Mouse (Mus musculus): ENCODE measurements at regions not wholly inside any gene's neighbourhood (a gene's known extent, or its start where the extent isn't known, plus 50 kb on each side); places are given as distances from the start of the nearest gene placed in this dataset.

DNA sequence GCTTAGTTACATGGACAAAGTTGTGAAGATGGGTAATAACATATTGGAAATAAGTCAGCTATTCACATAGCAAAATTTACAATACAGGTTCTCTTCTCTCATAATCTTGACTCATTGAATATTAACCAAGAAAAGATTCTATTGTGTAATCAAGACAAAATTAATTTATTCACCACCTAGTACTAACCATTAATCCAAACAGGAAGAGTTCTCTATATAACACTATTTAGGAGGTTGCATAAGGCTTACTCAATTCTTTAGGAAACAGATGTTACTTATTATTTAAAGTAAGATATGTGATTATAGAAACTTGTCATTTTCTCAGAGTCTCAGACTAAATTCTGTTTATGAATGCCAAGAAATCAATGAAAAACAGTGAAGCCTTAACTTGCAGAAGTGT is 600.4 kb upstream of the Tusc1 start:
- DNase-seq (ENCODE audit: low spot score in 2 of 2), result no peak

DNA sequence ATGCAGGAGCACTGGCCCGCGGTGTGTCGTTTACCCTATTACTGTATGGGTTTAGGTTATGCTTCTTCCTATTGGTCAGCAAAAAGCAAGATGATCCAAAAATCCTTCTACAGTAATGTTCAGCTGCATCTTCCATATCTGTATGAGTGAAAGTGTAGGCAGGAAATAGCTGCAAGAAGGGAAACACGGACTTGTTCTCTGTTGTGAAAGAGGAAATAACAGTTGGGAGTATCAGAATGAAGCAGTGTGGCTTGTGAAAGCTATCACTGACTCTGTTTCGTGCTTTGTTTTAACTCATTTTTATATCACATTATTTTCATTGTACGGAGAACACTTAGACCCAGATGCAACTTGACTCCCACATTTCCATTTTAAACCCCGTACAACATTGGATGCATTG is 591.8 kb upstream of the Tusc1 start:
- no peak for DNase-seq (ENCODE audit: low spot score in 2 of 2)

DNA sequence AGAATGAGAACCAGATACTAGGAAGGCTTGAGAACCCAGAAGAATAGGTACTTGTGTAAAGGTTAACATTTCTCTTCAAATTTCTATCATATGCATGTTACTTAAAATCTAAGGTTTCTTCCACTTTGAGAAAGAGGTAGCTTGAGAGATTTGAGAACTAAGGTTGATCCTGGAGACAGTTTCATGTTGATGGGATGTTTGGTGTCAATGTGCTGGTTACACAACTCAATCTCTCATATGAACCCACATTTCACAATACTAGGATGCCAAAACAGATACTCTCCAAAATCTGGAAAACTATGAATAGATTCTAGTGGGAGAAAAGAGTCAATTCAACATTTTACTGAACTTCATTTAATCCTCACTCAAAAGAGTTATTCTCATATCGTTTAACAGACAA is 589.1 kb upstream of the Tusc1 start:
- no peak for DNase-seq (ENCODE audit: low spot score in 2 of 2)

DNA sequence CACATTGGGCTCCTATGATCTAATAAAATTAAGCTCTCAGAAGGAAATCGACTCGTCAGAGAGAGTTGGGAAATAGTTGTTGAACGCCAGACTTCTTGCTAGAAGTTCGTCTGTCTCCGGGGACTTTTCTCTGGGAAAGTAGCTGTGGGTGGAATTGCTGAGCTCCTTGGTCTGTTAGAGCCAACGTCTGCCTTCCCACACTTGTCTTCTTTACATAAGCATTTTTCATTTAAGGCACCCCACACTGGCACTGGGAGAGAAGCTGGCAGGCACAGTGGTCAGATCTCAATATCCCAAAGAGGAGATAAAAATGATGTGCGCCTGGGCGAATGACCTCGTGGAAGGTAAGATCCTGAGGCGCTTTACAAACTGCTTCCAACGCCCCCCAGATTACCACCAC is 551.3 kb upstream of the Tusc1 start:
- DNase-seq (ENCODE audit: low spot score in 2 of 2), result no peak

DNA sequence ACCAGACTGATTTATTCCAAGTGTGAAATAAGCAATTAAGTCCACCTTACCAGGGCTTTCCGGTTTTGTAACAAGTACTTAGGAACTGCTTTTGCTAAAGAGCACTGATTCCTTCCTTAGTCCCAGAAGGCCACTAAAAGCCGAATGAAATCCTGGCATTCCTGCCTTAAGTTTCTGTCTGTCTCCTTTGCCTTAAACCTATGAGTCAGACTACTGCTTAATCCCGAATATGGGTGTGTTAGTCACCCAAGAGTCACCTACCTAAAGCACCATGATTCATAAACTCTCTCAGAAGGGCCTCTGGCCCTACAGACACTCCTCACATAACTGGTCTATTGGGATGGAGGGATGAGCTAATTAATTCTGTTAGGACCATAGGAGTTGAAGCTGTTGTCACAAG is 546.0 kb upstream of the Tusc1 start:
- no peak for DNase-seq (ENCODE audit: low spot score in 2 of 2)

DNA sequence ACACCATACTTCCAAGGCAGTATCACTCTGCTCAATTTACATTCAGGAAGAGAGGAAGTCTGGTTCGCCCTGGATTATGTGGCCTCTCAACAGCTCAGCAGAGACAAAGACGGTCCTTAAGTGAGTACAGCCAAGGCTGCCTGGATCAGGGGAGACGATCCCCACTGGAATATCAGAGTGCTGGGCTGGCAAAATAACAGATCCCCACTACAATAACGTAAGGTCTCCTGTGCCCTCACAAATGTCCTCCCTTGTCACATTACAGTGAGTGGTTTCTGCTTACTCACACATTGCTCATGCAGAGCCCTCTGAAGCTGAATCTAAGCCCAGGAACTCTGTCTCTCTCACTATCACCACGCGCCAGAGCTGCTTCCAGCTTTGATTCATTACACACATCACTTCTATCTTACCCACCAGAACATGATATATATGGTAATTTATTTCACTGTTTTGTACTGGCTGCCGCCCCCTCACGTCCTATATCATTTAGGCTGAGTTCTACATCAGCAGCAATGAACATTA is 544.1 kb upstream of the Tusc1 start:
- DNase-seq (ENCODE audit: low spot score in 2 of 2), result no peak

DNA sequence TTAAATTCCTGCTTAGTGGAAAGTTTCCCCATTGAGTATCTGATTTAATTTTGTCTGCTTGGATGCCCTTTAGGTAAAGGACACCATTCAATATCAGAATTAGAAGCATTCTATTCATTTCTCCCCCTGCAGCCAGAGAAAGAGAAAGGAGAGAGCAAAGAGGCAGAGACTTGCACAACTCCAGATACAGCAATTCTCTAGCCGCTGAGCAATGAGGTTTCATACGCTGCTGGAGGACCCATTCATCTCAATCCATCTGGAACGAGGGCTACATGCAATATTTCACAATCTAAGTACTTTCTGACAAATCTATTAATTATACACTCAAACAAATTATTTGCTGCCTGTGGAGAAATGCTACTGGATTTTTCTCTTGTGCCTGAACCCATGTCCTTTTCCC is 538.0 kb upstream of the Tusc1 start:
- no peak for DNase-seq (ENCODE audit: low spot score in 2 of 2)

DNA sequence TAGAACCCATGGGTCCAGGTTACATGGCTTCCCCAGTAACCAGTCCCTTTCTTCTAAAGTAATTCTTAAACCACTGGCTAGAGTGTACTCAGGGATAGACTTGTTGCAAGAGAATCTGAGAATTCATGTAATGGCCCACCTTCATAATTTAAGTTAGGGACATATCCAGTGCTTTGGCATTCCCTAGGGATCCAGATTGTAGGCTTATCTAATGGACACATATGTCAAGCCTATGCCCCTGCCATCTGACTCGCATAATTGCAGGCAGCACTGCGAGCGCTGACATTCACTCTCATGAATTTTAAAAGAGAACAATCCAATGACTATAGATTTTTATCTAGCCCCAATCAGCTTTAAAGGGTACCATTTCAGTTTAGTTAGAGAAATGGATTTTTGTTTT is 518.1 kb upstream of the Tusc1 start:
- no peak for DNase-seq (ENCODE audit: low spot score in 2 of 2)

GRCm38 (mm10) chr4:93849178-93849577 is 513.9 kb upstream of the Tusc1 start:
- DNase-seq (ENCODE audit: low spot score in 2 of 2), result no peak

DNA sequence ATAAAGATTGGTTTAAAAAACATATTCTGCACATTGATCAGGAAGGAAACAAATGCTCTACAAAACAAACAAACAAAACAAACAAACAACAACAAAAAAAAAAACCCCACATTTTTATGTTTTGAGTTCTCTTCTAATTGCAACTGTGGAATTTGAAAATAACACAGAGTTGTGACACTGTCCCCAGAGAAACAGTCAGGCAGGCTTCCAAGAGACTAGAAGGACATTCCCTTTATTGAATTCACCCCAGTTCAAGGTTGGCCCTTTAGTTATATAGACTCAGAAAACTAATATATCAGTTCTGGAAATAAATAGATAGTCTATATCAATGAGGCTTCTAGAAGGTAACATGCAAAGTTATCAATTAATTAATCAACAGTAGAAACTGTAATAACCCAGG is 495.4 kb upstream of the Tusc1 start:
- DNase-seq (ENCODE audit: low spot score in 2 of 2), result no peak

GRCm38 (mm10) chr4:93793104-93793503 is 457.8 kb upstream of the Tusc1 start:
- no peak for DNase-seq (ENCODE audit: low spot score in 2 of 2)

- DNase-seq (ENCODE audit: low spot score in 2 of 2), result no peak
These were observed 454.8 kb upstream of the Tusc1 start for GRCm38 (mm10) chr4:93790157-93790556.

- no peak for DNase-seq (ENCODE audit: low spot score in 2 of 2)
These were observed 419.2 kb upstream of the Tusc1 start for GRCm38 (mm10) chr4:93754497-93754896.

DNA sequence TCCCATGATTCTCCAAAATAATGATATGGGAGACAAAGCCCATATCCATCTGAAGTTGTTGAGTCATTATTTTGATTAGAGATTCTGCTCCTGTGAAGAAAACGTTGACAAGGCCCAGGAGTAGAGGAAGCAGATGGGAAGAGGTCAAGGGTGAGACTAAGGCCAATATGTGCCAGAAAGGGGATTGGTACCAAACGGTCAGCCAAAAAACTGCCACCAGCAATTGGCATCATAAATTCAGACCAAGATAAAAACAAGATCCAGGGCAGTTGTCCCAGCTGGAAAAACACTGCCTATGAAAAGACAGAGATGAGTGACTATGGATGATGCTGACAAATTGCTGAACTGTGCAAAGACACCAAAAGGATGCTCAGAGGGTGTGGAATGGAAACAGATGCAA is 411.0 kb upstream of the Tusc1 start:
- DNase-seq (ENCODE audit: low spot score in 2 of 2), result no peak

- no peak for DNase-seq (ENCODE audit: low spot score in 2 of 2)
These were observed 378.4 kb upstream of the Tusc1 start for GRCm38 (mm10) chr4:93713711-93714110.

GRCm38 (mm10) chr4:93676403-93677039 is 341.2 kb upstream of the Tusc1 start:
- DNase-seq (ENCODE audit: low spot score in 2 of 2), result no peak

GRCm38 (mm10) chr4:93675739-93676402 is 340.6 kb upstream of the Tusc1 start:
- no peak for DNase-seq (ENCODE audit: low spot score in 2 of 2)

DNA sequence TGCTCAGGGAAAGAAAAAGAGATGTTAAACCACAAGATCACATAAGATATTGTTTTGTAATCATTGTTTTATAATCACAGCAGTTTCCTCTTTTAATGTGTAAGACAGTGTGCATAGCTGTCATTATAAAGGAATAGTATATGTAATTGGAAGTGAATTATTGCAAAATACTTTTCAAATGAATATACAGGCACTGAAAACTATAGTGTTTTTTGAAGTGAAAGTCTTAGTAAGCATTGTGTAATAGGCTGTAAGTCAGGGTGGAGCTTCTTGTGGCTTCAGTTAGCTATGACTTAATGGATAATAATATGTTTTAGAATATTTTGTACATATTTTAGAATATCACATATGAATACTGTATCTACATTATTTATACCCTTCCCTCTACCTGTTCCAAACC is 333.7 kb upstream of the Tusc1 start:
- DNase-seq (ENCODE audit: low spot score in 2 of 2), result no peak

DNA sequence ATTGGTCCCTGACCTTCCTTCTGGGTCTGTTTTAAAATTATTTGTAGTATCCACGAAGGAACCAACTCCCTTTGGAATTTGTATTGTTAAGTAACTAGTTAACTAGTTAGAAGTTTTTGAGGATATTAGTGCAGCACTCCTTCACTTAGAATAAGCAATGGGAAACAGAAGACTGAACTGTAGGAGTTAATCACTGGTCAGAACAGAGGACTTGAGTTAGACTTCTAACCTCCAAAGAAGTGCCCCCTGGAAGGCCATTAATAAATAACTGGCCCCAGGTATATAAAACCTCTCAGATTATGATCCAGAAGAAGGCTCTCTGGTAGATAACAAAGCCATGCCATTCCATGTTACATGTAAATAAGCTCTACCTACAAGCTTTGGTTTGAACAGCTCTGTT is 329.0 kb upstream of the Tusc1 start:
- no peak for DNase-seq (ENCODE audit: low spot score in 2 of 2)

GRCm38 (mm10) chr4:93638207-93638606 is 302.9 kb upstream of the Tusc1 start:
- no peak for DNase-seq (ENCODE audit: low spot score in 2 of 2)

DNA sequence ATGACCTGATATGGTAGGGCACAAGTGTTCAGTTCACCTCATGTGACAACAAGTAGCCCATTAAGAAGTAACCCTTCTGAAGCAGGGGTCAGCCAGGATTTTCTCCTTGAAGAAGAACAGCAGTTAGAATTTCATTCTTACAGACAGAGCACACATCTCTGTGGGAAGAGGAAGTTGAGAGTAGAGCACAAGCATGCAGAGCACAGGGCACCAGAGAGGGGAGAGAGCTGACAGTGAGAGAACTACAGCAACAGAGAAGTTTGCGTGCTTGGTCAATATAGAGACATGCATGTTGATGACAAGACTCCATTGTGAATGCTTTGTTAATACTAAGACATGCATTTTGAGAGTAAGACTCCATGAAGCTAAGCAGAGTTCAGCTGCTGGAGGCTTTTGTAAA is 263.2 kb upstream of the Tusc1 start:
- DNase-seq (ENCODE audit: low spot score in 2 of 2), result no peak

- no peak for DNase-seq (ENCODE audit: low spot score in 2 of 2)
These were observed 249.0 kb upstream of the Tusc1 start for GRCm38 (mm10) chr4:93584328-93584727.

- DNase-seq (ENCODE audit: low spot score in 2 of 2), result no peak
These were observed 248.5 kb upstream of the Tusc1 start for GRCm38 (mm10) chr4:93583670-93584303.

All from gastrocnemius, postnatal 4 days (tissue).